Mouse (Mus musculus) midbrain, embryonic 10.5 days (tissue): Measurements from ENCODE around the gene Hist1h2ap. TPM values are rescaled to one million over a fixed set of nuclear protein-coding genes. Genes with fewer than 3 reads are reported as not detected.
"Not testable (repeated sequence)": the region's sequence is repeated elsewhere in the genome, so short reads cannot be mapped to it uniquely, and the experiment has no call there.

Source experiments
- DNase-seq: peaks from one replicate; pipeline ENCODE4 v3.0.0-alpha.2; 2017; ENCODE audit warnings: low spot score
- H3K27ac ChIP-seq: fragments of 300-500 bp; sonication (generic); replicated peaks from 2 replicates; pipeline ENCODE4 v1.5.1; 2016; ENCODE audit warnings: mild to moderate bottlenecking
- H3K27me3 ChIP-seq: fragments of 300-500 bp; sonication (generic); 2 replicates; pipeline ENCODE4 v1.6.1; 2016; ENCODE audit warnings: low read depth, mild to moderate bottlenecking; ENCODE audit not compliant: poor library complexity, severe bottlenecking
- H3K36me3 ChIP-seq: fragments of 300-500 bp; sonication (generic); 2 replicates; pipeline ENCODE4 v1.6.1; 2016; ENCODE audit warnings: mild to moderate bottlenecking, moderate library complexity
- H3K4me1 ChIP-seq: fragments of 300-500 bp; sonication (generic); 2 replicates; pipeline ENCODE4 v1.6.1; 2016
- H3K4me3 ChIP-seq: fragments of 300-500 bp; sonication (generic); 2 replicates; pipeline ENCODE4 v1.5.1; 2016; ENCODE audit warnings: mild to moderate bottlenecking, moderate library complexity
- H3K9me3 ChIP-seq: fragments of 300-500 bp; sonication (generic); replicated peaks from 2 replicates; pipeline ENCODE4 v1.6.1; 2016; ENCODE audit warnings: mild to moderate bottlenecking
- WGBS: fragments of 180-500 bp; shearing (Covaris S2); methylation state at CpG from one replicate; pipeline ENCODE4 v1.1.7; 2016; 5-methylcytosine and 5-hydroxymethylcytosine counted together
- polyA plus RNA-seq: library from polyadenylated mRNA; unstranded; fragments of >200 nt; fragmentation: Nextera tagmentation; extraction: Ambion mirVana; gene quantifications from 2 replicates; pipeline ENCODE4 v1.2.1, GENCODE M21; 2016

Hist1h2ap gene
- polyA plus RNA-seq, result 5,863 and 6,710 TPM in 2 replicates

DNA sequence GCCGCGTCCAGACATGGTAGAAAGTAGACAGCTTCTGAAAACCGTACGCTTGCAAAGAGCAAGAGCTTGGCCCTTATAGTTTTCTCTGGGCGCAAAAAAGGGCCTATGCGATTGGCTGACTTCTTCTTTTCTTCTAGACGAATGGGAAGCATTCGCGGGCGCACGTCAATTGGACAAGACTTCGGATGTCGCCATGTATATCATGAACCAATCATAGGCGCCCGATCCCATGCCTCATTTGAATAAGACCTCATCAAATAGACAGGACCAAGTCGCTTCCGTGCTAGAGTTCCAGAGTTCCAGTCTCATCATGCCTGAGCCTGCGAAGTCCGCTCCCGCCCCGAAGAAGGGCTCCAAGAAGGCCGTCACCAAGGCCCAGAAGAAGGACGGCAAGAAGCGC, at the start of gene Hist1h2ap, which contains the start of gene Hist1h2br:
Gene Hist1h2ap, minus strand, starts transcription at position 47 of the 400 bp plus-strand sequence.
Gene Hist1h2br, plus strand, starts transcription at position 283 of the 400 bp plus-strand sequence.
- WGBS, result no CpG with 5 or more reads among the region's 24 CpGs

GRCm38 (mm10) chr13:21882760-21883405, 49.6 kb upstream of the Hist1h2ap start:
- Histone ChIP-seq H3K4me3 (peak overlapping the region; percentile 56), H3K9me3 (no peaks in the 10 kb centered on the region), H3K27me3 (no peaks in the 10 kb centered on the region), H3K27ac (peak overlapping the region; percentile 65; the same call in 1 of the 2 replicates), H3K4me1 (peaks cover 10% of the 10 kb centered on the region), H3K36me3 (no peaks in the 10 kb centered on the region)
- WGBS, result under 1% methylated on average over 13 of the region's 13 CpGs
- DNase-seq, result peak; percentile 85

More for the DNA sequence above, at the start of gene Hist1h2ap, which contains the start of gene Hist1h2br:
- H3K27me3 ChIP-seq, DNase-seq, H3K4me1 ChIP-seq, H3K9me3 ChIP-seq, H3K4me3 ChIP-seq, H3K36me3 ChIP-seq, H3K27ac ChIP-seq: not testable (repeated sequence)

DNA sequence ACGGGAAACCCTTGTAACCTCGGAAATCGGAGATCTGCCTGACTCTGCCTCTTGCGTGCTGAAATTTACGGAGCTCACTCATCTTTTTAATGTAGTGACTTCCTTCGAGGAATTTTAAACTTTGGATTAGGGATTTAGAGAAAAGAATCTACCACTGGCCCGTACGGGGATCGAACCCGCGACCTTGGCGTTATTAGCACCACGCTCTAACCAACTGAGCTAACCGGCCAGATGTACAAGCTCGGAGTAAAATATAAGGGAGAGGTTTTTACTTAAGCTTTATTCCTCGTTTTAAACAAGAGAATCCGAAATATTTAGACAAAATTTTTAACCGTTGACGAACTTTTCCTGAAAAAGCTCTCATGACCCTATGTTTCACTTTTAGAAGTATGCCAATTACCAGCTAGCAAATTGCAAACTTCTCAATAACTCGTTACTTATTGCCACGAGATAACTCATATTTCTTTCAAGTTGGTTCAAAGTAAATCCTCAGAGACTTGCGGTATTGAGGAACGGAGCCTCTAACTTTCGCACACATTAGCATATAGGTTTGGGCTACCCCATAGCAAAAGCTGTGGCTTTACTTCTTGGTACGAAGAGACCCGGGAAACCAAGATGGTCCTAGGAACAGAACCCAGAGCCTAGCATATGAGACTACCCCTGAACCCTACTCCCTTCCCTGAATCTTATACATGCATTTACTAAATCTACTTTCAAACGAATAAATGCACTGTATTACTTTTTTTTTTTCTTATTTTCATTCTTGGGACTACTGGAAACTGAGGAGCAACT, 48.8 kb upstream of the Hist1h2ap start:
- DNase-seq, result peak; percentile 72
- peak overlapping the region; percentile 56 for H3K4me3 ChIP-seq
- WGBS, result under 1% methylated on average over 27 of the region's 27 CpGs
- H3K27ac ChIP-seq, result peak overlapping the region; percentile 59; the same call in 1 of the 2 replicates
- H3K27me3 ChIP-seq, result no peaks in the 10 kb centered on the region
- H3K9me3 ChIP-seq, result no peaks in the 10 kb centered on the region
- peaks cover 10% of the 10 kb centered on the region for H3K4me1 ChIP-seq
- no peaks in the 10 kb centered on the region for H3K36me3 ChIP-seq

- H3K36me3 ChIP-seq, result no peaks in the 10 kb centered on the region
- no peak for DNase-seq
- WGBS, result 91% methylated on average over 6 of the region's 6 CpGs
- H3K27me3 ChIP-seq, result no peaks in the 10 kb centered on the region
- H3K9me3 ChIP-seq, result no peaks in the 10 kb centered on the region
- H3K4me3 ChIP-seq, result no peak overlapping the region
- H3K4me1 ChIP-seq, result peaks cover 10% of the 10 kb centered on the region
- H3K27ac ChIP-seq, result no peak overlapping the region
These were observed 47.4 kb upstream of the Hist1h2ap start for GRCm38 (mm10) chr13:21880735-21881134.

GRCm38 (mm10) chr13:21865503-21865902, 32.2 kb upstream of the Hist1h2ap start:
- not testable (repeated sequence) for H3K4me3 ChIP-seq, H3K27me3 ChIP-seq, H3K36me3 ChIP-seq, H3K4me1 ChIP-seq, H3K9me3 ChIP-seq, H3K27ac ChIP-seq, DNase-seq
- WGBS, result 83% methylated on average over 3 of the region's 3 CpGs

DNA sequence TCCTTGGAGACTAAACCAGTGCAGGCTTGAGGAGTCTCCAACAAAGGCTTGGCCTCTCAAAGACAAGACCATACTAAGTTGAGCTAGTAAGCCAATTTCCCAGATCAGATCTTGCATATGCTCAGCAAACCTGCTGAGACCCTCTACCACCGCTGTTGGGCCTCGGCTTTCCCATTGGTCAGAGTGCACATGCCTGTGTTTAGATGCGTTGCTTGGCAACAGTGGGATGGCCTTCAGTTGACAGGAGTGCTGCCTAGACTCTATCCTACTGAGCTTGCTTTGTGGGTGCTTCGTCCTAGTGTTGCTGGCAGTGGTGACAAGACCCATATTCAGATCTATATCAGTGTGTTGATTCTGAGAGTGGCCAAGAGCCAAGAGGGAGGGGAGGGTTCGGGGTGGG, 28.3 kb upstream of the Hist1h2ap start:
- WGBS, result 10% methylated on average over 5 of the region's 5 CpGs
- H3K4me1 ChIP-seq, result peaks cover 9% of the 10 kb centered on the region
- peak; percentile 49 for DNase-seq
- H3K27ac ChIP-seq, result no peak overlapping the region
- H3K36me3 ChIP-seq, result no peaks in the 10 kb centered on the region
- no peaks in the 10 kb centered on the region for H3K27me3 ChIP-seq
- no peaks in the 10 kb centered on the region for H3K9me3 ChIP-seq
- no peak overlapping the region for H3K4me3 ChIP-seq

GRCm38 (mm10) chr13:21855698-21856162, 22.4 kb upstream of the Hist1h2ap start:
- H3K27ac ChIP-seq, result peak overlapping the region; percentile 77
- H3K27me3 ChIP-seq, result no peaks in the 10 kb centered on the region
- H3K9me3 ChIP-seq, result no peaks in the 10 kb centered on the region
- 0% methylated on average over 15 of the region's 15 CpGs for WGBS
- no peaks in the 10 kb centered on the region for H3K36me3 ChIP-seq
- DNase-seq, result peak; percentile 57
- peaks cover 2% of the 10 kb centered on the region; the same call in 1 of the 2 replicates for H3K4me1 ChIP-seq
- peak overlapping the region; percentile 64 for H3K4me3 ChIP-seq

DNA sequence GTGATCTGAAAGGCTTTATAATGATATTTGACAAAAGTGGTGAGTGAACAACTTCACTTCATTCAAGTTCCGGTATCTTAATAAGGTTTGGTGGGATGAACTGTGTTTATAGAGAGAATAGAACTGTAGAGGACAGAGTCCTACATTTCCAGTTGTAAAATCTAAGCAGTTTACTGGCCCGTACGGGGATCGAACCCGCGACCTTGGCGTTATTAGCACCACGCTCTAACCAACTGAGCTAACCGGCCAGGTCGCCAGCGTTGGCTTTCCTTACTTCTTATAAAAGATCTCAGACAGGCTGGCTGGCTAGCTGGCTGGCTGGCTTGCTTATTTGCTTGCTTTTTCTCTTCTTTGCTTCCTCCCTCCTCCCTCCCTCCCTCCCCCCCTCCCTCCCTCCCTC, 21.8 kb upstream of the Hist1h2ap start:
- H3K4me1 ChIP-seq, result no peaks in the 10 kb centered on the region
- H3K27ac ChIP-seq, result peak overlapping the region; percentile 77
- no peaks in the 10 kb centered on the region for H3K36me3 ChIP-seq
- DNase-seq, result peak; percentile 90
- H3K27me3 ChIP-seq, result no peaks in the 10 kb centered on the region
- under 1% methylated on average over 11 of the region's 11 CpGs for WGBS
- H3K4me3 ChIP-seq, result peak overlapping the region; percentile 64
- no peaks in the 10 kb centered on the region for H3K9me3 ChIP-seq

DNA sequence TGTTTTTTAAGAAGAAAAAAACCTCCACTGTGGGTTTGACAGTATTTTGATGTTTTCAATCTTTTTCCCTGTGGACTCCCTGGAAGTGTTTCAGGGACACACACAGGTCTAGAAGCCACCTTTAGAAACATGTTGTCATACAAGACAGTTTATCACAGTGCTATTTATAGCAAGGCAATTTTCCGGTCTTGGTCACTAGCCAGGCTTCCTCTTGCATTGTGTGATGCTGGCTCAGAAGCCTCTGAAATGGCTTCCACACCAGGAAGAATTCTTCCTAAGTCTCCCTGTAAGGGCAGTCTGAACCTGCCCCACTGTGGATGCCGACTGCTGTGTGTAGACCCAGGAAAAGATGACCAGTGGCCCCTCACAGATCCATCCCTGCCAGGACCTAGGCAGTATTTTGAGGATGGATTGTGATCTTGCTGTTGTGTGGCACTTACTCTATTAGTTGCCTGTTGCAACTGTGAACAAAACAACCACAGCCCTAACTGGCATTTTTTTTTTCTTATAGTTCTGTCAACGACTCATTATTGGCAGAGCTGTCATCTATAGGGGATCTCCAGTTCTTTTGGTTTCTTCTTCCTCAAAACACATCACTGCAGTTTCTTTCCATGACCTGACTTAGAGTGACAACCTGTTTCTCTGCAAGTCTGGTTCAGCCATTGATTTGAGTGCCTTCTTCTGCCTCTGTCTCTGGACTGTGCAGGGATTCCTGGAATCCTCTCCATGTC, 19.1 kb upstream of the Hist1h2ap start:
- no peaks in the 10 kb centered on the region for H3K36me3 ChIP-seq
- H3K4me1 ChIP-seq, result no peaks in the 10 kb centered on the region; the same call in 1 of the 2 replicates
- H3K4me3 ChIP-seq, result no peak overlapping the region
- no peaks in the 10 kb centered on the region for H3K27me3 ChIP-seq
- DNase-seq, result no peak
- H3K9me3 ChIP-seq, result no peaks in the 10 kb centered on the region
- 77% methylated on average over 3 of the region's 3 CpGs for WGBS
- H3K27ac ChIP-seq, result no peak overlapping the region

GRCm38 (mm10) chr13:21850696-21851095, 17.4 kb upstream of the Hist1h2ap start:
- H3K27ac ChIP-seq, H3K36me3 ChIP-seq, H3K4me3 ChIP-seq, H3K4me1 ChIP-seq, H3K27me3 ChIP-seq, H3K9me3 ChIP-seq, DNase-seq: not testable (repeated sequence)
- 51% methylated on average over 1 of the region's 1 CpGs for WGBS

GRCm38 (mm10) chr13:21847883-21848282, 14.6 kb upstream of the Hist1h2ap start:
- Histone ChIP-seq H3K4me3 (no peak overlapping the region; the same call in 1 of the 2 replicates), H3K4me1 (no peaks in the 10 kb centered on the region; the same call in 1 of the 2 replicates), H3K9me3 (no peaks in the 10 kb centered on the region), H3K27me3 (no peaks in the 10 kb centered on the region), H3K36me3 (no peaks in the 10 kb centered on the region), H3K27ac (no peak overlapping the region)
- 17% methylated on average over 8 of the region's 8 CpGs for WGBS
- peak; percentile 38 for DNase-seq

GRCm38 (mm10) chr13:21846356-21846755, 13.0 kb upstream of the Hist1h2ap start:
- not testable (repeated sequence) for H3K36me3 ChIP-seq, H3K27me3 ChIP-seq, H3K9me3 ChIP-seq, DNase-seq, H3K27ac ChIP-seq, H3K4me1 ChIP-seq, H3K4me3 ChIP-seq
